Mouse (Mus musculus): ENCODE measurements around the gene Slc38a10. TPM values are rescaled to one million over a fixed set of nuclear protein-coding genes. Genes with fewer than 3 reads are reported as not detected.

Slc38a10 gene
- polyA plus RNA-seq, 1 experiment from 2014 or later: 77.1 TPM

Small RNAs within 50 kb of the gene (microRNA-seq; reads per million reads assigned to microRNA genes)
- gene Gm25948: not detected

Other genes with a start within 250 kb of the Slc38a10 start
- 80.8 and 87.3 TPM in 2 replicates for gene Chmp6, start 237.9 kb downstream of the Slc38a10 start, polyA plus RNA-seq (2014; fragmentation: Nextera tagmentation; extraction: Ambion mirVana)
- gene Baiap2, start 208.6 kb downstream of the Slc38a10 start, polyA plus RNA-seq (2014; fragmentation: Nextera tagmentation; extraction: Ambion mirVana): 15.2 and 17.5 TPM in 2 replicates
- 4.2 and 4.5 TPM in 2 replicates for gene Aatk, start 104.2 kb downstream of the Slc38a10 start, polyA plus RNA-seq (2014; fragmentation: Nextera tagmentation; extraction: Ambion mirVana)
- gene Cep131, start 64.5 kb downstream of the Slc38a10 start, polyA plus RNA-seq (2014; fragmentation: Nextera tagmentation; extraction: Ambion mirVana): 21.8 and 23.6 TPM in 2 replicates
- 13.3 and 16.5 TPM in 2 replicates for gene Tepsin, start 52.6 kb downstream of the Slc38a10 start, polyA plus RNA-seq (2014; fragmentation: Nextera tagmentation; extraction: Ambion mirVana)
- 98.4 and 106 TPM in 2 replicates for gene Ndufaf8, start 52.4 kb downstream of the Slc38a10 start, polyA plus RNA-seq (2014; fragmentation: Nextera tagmentation; extraction: Ambion mirVana)
- 12.1 and 12.7 TPM in 2 replicates for gene Bahcc1, start 81.6 kb upstream of the Slc38a10 start, polyA plus RNA-seq (2014; fragmentation: Nextera tagmentation; extraction: Ambion mirVana)
- gene Actg1, start 197.2 kb upstream of the Slc38a10 start, polyA plus RNA-seq (2014; fragmentation: Nextera tagmentation; extraction: Ambion mirVana): 2,797 and 3,021 TPM in 2 replicates
- gene Fscn2, start 210.2 kb upstream of the Slc38a10 start, polyA plus RNA-seq (2014; fragmentation: Nextera tagmentation; extraction: Ambion mirVana): 0.12 and 0.65 TPM in 2 replicates
- 32.6 and 37.0 TPM in 2 replicates for gene Faap100, start 227.4 kb upstream of the Slc38a10 start, polyA plus RNA-seq (2014; fragmentation: Nextera tagmentation; extraction: Ambion mirVana)

Measured in intestine, embryonic 14.5 days (tissue).